Mouse (Mus musculus): ENCODE data around the gene Aup1. TPM values are rescaled to one million over a fixed set of nuclear protein-coding genes. Genes with fewer than 3 reads are reported as not detected.

The Aup1 gene
- polyA plus RNA-seq, 1 experiment from 2014 or later, result 194 TPM

GRCm38 (mm10) chr6:83057790-83058189 is 3.5 kb downstream of the Aup1 start, which contains the start of gene Dqx1:
Dqx1 (plus strand) TSS chr6:83057844.
- WGBS, result 37% methylated on average over 3 of the region's 3 CpGs
- H3K4me2 ChIP-seq (ENCODE audit: low read length), result peak within 1 kb of the TSS; percentile 35; the same call in 1 of the 2 replicates
- peaks cover 10% of the 10 kb centered on the region; the same call in 1 of the 2 replicates for H3K36me3 ChIP-seq (ENCODE audit: insufficient read depth, low read length)
- peaks cover 15% of the 10 kb centered on the region for H3K4me1 ChIP-seq (replicated peaks; ENCODE audit: insufficient read depth, low read length)
- H3K4me3 ChIP-seq (replicated peaks; ENCODE audit: low read depth, low read length), result no peak within 1 kb of the TSS
- peaks cover 3% of the 10 kb centered on the region; the same call in 1 of the 2 replicates for H3K27me3 ChIP-seq (ENCODE audit: insufficient read depth, low read length)
- ATAC-seq (replicated peaks; ENCODE audit: low FRiP score, low read depth) (peak; percentile 34), DNase-seq (ENCODE audit: low spot score) (peak; percentile 43)
- peak within 1 kb of the TSS; percentile 72 for H3K27ac ChIP-seq
- H3K9me3 ChIP-seq (replicated peaks; ENCODE audit: low read length), result no peaks in the 10 kb centered on the region
- peak within 1 kb of the TSS; percentile 35; the same call in 1 of the 2 replicates for H3K9ac ChIP-seq (ENCODE audit: low read depth, low read length)
- TF ChIP-seq CTCF (IDR thresholded peaks at IDR 0.05; ENCODE audit: low read depth), result no peak

DNA sequence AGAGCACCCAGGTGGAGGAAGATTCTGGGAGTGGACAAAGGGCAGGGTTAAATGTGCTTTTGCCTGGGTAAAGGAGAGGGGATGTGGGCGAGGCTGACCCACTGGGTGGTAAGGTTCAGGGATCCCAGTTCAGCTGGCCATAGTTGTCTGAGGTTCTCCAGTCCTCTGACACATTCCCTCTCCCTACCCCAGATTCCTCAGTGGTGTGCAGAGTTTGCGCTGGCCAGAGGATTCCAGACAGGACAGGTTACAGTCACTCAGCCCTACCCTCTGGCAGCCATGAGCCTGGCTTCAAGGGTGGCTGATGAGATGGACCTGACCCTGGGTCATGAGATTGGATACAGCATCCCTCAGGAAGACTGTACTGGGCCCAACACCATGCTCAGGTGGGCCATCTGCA is 4.4 kb downstream of the Aup1 start:
- Histone ChIP-seq H3K4me1 (replicated peaks; ENCODE audit: insufficient read depth, low read length) (peaks cover 10% of the 10 kb centered on the region; the same call in 1 of the 2 replicates), H3K9me3 (replicated peaks; ENCODE audit: low read length) (no peaks in the 10 kb centered on the region), H3K4me2 (ENCODE audit: low read length) (peak overlapping the region; percentile 35; the same call in 1 of the 2 replicates), H3K36me3 (ENCODE audit: insufficient read depth, low read length) (peaks cover 10% of the 10 kb centered on the region; the same call in 1 of the 2 replicates), H3K27ac (peak overlapping the region; percentile 72), H3K27me3 (ENCODE audit: insufficient read depth, low read length) (peaks cover 11% of the 10 kb centered on the region; the same call in 1 of the 2 replicates), H3K4me3 (replicated peaks; ENCODE audit: low read depth, low read length) (no peak overlapping the region), H3K9ac (ENCODE audit: low read depth, low read length) (peak overlapping the region; percentile 35; the same call in 1 of the 2 replicates)
- WGBS, result 87% methylated on average over 2 of the region's 2 CpGs
- no peak for ATAC-seq (replicated peaks; ENCODE audit: low FRiP score, low read depth)
- no peak for TF ChIP-seq CTCF (IDR thresholded peaks at IDR 0.05; ENCODE audit: low read depth)
- DNase-seq (ENCODE audit: low spot score), result no peak

DNA sequence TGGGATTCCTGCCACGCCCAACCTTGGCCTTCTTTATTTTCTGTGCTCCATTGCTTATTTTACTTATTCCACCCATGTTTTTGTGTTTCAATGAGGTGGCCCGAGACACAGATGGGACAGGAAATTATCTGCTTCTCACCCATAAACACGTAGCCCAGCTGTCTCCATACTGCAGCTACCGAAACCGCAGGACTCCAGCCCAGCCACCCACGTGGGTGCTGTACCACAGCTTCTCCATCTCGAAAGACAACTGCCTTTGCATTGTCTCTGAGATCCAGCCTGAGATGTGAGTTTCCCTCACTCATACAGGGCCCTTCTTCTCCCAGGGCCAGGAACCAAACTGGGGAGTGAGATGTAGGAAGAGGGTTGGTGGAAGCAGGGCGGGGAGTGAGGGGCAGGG is 11.7 kb downstream of the Aup1 start:
- Histone ChIP-seq H3K9ac (ENCODE audit: low read depth, low read length) (no peak overlapping the region), H3K9me3 (replicated peaks; ENCODE audit: low read length) (no peaks in the 10 kb centered on the region), H3K36me3 (ENCODE audit: insufficient read depth, low read length) (no peaks in the 10 kb centered on the region), H3K27ac (no peak overlapping the region), H3K4me3 (replicated peaks; ENCODE audit: low read depth, low read length) (no peak overlapping the region), H3K4me1 (replicated peaks; ENCODE audit: insufficient read depth, low read length) (peaks cover 9% of the 10 kb centered on the region), H3K27me3 (ENCODE audit: insufficient read depth, low read length) (peaks cover 73% of the 10 kb centered on the region), H3K4me2 (ENCODE audit: low read length) (no peak overlapping the region)
- no peak for TF ChIP-seq CTCF (IDR thresholded peaks at IDR 0.05; ENCODE audit: low read depth)
- WGBS, result 53% methylated on average over 8 of the region's 8 CpGs
- no peak for DNase-seq (ENCODE audit: low spot score)
- ATAC-seq (replicated peaks; ENCODE audit: low FRiP score, low read depth), result no peak

GRCm38 (mm10) chr6:83066441-83066840 is 12.1 kb downstream of the Aup1 start:
- ATAC-seq (replicated peaks; ENCODE audit: low FRiP score, low read depth), result no peak

DNA sequence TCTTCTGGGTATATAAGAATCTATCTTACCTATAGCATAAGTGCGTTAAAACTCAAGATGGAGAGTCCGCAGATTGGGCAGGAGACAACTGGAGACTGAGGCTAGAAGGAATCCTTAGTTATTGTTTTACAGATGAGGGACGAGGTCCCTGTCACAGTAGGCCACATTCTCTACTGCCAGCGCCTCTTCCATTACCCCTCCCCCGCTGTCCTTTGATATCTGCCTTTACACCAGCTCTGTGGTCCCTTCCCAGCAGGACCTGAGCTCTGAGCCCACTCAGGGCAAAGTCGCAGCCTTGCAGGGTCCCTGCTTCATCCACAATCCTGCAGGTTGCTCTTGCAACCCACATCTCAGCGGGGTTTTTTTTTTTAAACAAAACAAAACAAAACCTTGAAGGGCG is 13.9 kb downstream of the Aup1 start:
- Histone ChIP-seq H3K36me3 (ENCODE audit: insufficient read depth, low read length) (no peaks in the 10 kb centered on the region), H3K27ac (no peak overlapping the region), H3K9me3 (replicated peaks; ENCODE audit: low read length) (no peaks in the 10 kb centered on the region), H3K4me3 (replicated peaks; ENCODE audit: low read depth, low read length) (peak overlapping the region; percentile 30; the same call in 1 of the 2 replicates), H3K9ac (ENCODE audit: low read depth, low read length) (no peak overlapping the region), H3K27me3 (ENCODE audit: insufficient read depth, low read length) (peaks cover 84% of the 10 kb centered on the region), H3K4me1 (replicated peaks; ENCODE audit: insufficient read depth, low read length) (peaks cover 9% of the 10 kb centered on the region), H3K4me2 (ENCODE audit: low read length) (peak overlapping the region; percentile 52)
- TF ChIP-seq CTCF (IDR thresholded peaks at IDR 0.05; ENCODE audit: low read depth), result no peak
- 19% methylated on average over 8 of the region's 8 CpGs for WGBS
- DNase-seq (ENCODE audit: low spot score) (no peak), ATAC-seq (replicated peaks; ENCODE audit: low FRiP score, low read depth) (no peak)

More at GRCm38 (mm10) chr6:83066441-83066840, 12.1 kb downstream of the Aup1 start:
- DNase-seq (ENCODE audit: low spot score), result no peak
- H3K27me3 ChIP-seq (ENCODE audit: insufficient read depth, low read length), result peaks cover 77% of the 10 kb centered on the region
- H3K9ac ChIP-seq (ENCODE audit: low read depth, low read length), result no peak overlapping the region
- no peak overlapping the region for H3K4me2 ChIP-seq (ENCODE audit: low read length)
- H3K36me3 ChIP-seq (ENCODE audit: insufficient read depth, low read length), result no peaks in the 10 kb centered on the region
- peaks cover 9% of the 10 kb centered on the region for H3K4me1 ChIP-seq (replicated peaks; ENCODE audit: insufficient read depth, low read length)
- TF ChIP-seq CTCF (IDR thresholded peaks at IDR 0.05; ENCODE audit: low read depth), result no peak
- WGBS, result 38% methylated on average over 6 of the region's 6 CpGs
- no peak overlapping the region for H3K4me3 ChIP-seq (replicated peaks; ENCODE audit: low read depth, low read length)
- no peak overlapping the region for H3K27ac ChIP-seq
- no peaks in the 10 kb centered on the region for H3K9me3 ChIP-seq (replicated peaks; ENCODE audit: low read length)

DNA sequence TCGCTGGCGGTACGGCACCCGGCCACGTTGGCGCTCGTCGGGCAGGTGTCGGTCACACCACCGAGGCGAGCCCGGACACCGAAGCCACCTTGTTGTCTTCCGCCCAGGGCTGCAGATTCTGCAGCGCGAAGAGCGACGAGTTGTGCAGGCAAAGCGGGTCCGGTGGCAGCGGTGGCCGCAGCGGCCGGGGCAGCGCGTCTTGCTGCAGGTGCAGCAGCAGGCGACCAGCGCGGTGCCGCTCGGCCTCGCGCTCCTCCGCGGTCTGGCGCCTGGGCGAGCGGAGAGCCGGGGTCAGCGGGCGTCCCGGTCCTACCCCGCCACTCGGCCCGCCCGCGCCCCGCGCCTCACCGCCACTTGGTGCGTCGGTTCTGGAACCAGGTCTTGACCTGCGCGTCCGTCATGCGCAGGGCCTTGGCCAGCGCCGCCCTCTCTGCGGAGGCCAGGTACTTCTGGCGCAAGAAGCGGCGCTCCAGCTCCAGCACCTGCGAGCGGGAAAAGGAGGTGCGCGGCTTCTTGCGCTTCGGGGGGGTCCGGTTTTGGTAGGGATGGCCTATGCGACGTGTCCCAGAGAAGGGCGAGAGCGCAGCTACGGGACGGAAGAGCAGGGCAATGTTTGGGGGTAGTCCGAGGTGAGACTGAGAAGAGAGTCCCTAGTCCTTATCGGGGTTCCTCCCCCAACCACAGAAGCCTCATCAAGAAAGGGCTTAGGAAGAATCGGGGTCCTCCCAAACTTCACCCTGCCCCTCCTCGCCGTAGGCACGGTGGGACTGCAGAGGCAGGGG is 14.6 kb downstream of the Aup1 start:
- H3K27me3 ChIP-seq (ENCODE audit: insufficient read depth, low read length), result peaks cover 84% of the 10 kb centered on the region
- peaks cover 9% of the 10 kb centered on the region for H3K4me1 ChIP-seq (replicated peaks; ENCODE audit: insufficient read depth, low read length)
- DNase-seq (ENCODE audit: low spot score), result no peak
- 1% methylated on average over 72 of the region's 81 CpGs for WGBS
- no peaks in the 10 kb centered on the region for H3K9me3 ChIP-seq (replicated peaks; ENCODE audit: low read length)
- no peak for TF ChIP-seq CTCF (IDR thresholded peaks at IDR 0.05; ENCODE audit: low read depth)
- no peak overlapping the region for H3K27ac ChIP-seq
- no peak overlapping the region for H3K9ac ChIP-seq (ENCODE audit: low read depth, low read length)
- H3K36me3 ChIP-seq (ENCODE audit: insufficient read depth, low read length), result no peaks in the 10 kb centered on the region
- peak overlapping the region; percentile 52 for H3K4me2 ChIP-seq (ENCODE audit: low read length)
- peak overlapping the region; percentile 30 for H3K4me3 ChIP-seq (replicated peaks; ENCODE audit: low read depth, low read length)
- peak; percentile 29 for ATAC-seq (replicated peaks; ENCODE audit: low FRiP score, low read depth)
